Mouse (Mus musculus) neural tube, embryonic 15.5 days (tissue): Measurements from ENCODE around the gene Mcm9. TPM values are rescaled to one million over a fixed set of nuclear protein-coding genes. Genes with fewer than 3 reads are reported as not detected.
A peak's percentile ranks its signal among the peaks of the same experiment; 100 is the strongest.
"Not testable (repeated sequence)": the region's sequence is repeated elsewhere in the genome, so short reads cannot be mapped to it uniquely, and the experiment has no call there.

Source experiments
- ATAC-seq: fragments of 200-750 bp; cut with Nextera tagmentation; 2 replicates; pipeline ENCODE4 v1.8.0; 2017; ENCODE audit warnings: mild to moderate bottlenecking, moderate TSS enrichment, moderate library complexity; ENCODE audit not compliant: low FRiP score
- H3K27ac ChIP-seq: fragments of 300-500 bp; sonication (generic); replicated peaks from 2 replicates; pipeline ENCODE4 v1.5.1; 2015; ENCODE audit warnings: mild to moderate bottlenecking, inconsistent platforms
- H3K27me3 ChIP-seq: fragments of 300-500 bp; sonication (generic); replicated peaks from 2 replicates; pipeline ENCODE4 v1.6.1; 2015; ENCODE audit warnings: inconsistent platforms
- H3K36me3 ChIP-seq: fragments of 300-500 bp; sonication (generic); 2 replicates; pipeline ENCODE4 v1.6.1; 2015; ENCODE audit warnings: inconsistent platforms
- H3K4me1 ChIP-seq: fragments of 300-500 bp; sonication (generic); 2 replicates; pipeline ENCODE4 v1.6.1; 2015; ENCODE audit warnings: inconsistent platforms
- H3K4me2 ChIP-seq: fragments of 300-500 bp; sonication (generic); 2 replicates; pipeline ENCODE4 v1.6.1; 2015; ENCODE audit warnings: inconsistent platforms, mild to moderate bottlenecking, moderate library complexity
- H3K4me3 ChIP-seq: fragments of 300-500 bp; sonication (generic); replicated peaks from 2 replicates; pipeline ENCODE4 v1.5.1; 2015; ENCODE audit warnings: mild to moderate bottlenecking, inconsistent platforms
- H3K9ac ChIP-seq: fragments of 300-500 bp; sonication (generic); replicated peaks from 2 replicates; pipeline ENCODE4 v1.6.1; 2015; ENCODE audit warnings: mild to moderate bottlenecking, inconsistent platforms
- H3K9me3 ChIP-seq: fragments of 300-500 bp; sonication (generic); replicated peaks from 2 replicates; pipeline ENCODE4 v1.6.1; 2016; ENCODE audit warnings: inconsistent platforms
- WGBS: fragments of 180-500 bp; shearing (Covaris S2); methylation state at CpG from one replicate; pipeline ENCODE4 v1.1.7; 2015; ENCODE audit warnings: mixed read lengths; 5-methylcytosine and 5-hydroxymethylcytosine counted together
- polyA plus RNA-seq: library from polyadenylated mRNA; unstranded; fragments of >200 nt; fragmentation: Nextera tagmentation; extraction: Ambion mirVana; gene quantifications from 2 replicates; pipeline ENCODE4 v1.2.1, GENCODE M21; 2015

Mcm9 gene
- polyA plus RNA-seq: 5.1 and 7.8 TPM in 2 replicates

DNA sequence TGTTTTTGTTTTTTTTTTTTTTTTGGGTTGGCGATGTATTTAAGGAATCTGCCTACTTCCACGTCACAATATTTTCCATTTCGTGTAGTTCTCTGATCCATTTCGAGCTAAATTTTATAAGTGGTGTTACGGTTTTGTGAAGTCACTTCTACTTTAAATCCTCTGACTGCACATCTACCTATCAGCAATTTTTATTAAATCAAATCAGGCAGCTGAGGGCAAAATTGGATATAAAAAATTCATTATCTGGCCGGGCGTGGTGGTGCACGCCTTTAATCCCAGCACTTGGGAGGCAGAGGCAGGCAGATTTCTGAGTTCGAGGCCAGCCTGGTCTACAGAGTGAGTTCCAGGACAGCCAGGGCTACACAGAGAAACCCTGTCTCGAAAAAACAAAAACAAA lies at the start of gene Mcm9:
TSS of gene Mcm9 (minus strand) at position 101 of the 400 bp plus-strand sequence.
- not testable (repeated sequence) for H3K4me1 ChIP-seq, ATAC-seq, H3K36me3 ChIP-seq, H3K9me3 ChIP-seq, H3K27me3 ChIP-seq
- Histone ChIP-seq H3K27ac (peak within 1 kb of the TSS; percentile 88), H3K4me3 (peak within 1 kb of the TSS; percentile 82), H3K9ac (peak within 1 kb of the TSS; percentile 66), H3K4me2 (peak within 1 kb of the TSS; percentile 62)
- WGBS: 55% methylated on average over 10 of the region's 10 CpGs

DNA sequence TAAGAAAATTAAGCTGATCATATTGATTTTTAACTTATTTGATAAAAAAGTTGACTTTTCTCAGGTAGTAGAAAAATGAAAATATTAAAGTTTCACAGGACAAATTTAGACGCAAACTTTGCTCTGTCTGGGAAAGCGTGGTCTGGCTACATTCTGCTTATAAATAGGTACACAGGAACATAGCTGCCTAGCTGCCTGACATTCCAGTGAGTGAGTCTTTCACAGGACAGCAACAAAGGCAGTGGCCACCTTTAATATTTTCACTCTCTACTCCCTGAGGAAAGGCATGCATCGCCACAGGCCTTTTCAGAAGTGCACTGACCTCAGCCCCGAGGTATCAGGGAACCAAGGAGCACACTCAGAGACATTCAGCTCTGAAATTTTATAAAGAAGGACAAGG lies 31.5 kb upstream of the Mcm9 start:
- Histone ChIP-seq H3K36me3 (peaks cover 6% of the 10 kb centered on the region; the same call in 1 of the 2 replicates), H3K27ac (no peak overlapping the region), H3K9me3 (no peaks in the 10 kb centered on the region), H3K27me3 (no peaks in the 10 kb centered on the region), H3K4me1 (no peaks in the 10 kb centered on the region), H3K9ac (no peak overlapping the region), H3K4me2 (no peak overlapping the region), H3K4me3 (no peak overlapping the region)
- 88% methylated on average over 4 of the region's 4 CpGs for WGBS
- no peak for ATAC-seq

- ATAC-seq, H3K4me2 ChIP-seq, H3K4me1 ChIP-seq, H3K27ac ChIP-seq, H3K27me3 ChIP-seq, H3K9ac ChIP-seq, H3K4me3 ChIP-seq, H3K9me3 ChIP-seq: not testable (repeated sequence)
- H3K36me3 ChIP-seq: peaks cover 22% of the 10 kb centered on the region
- WGBS: 84% methylated on average over 5 of the region's 5 CpGs
These were observed 24.0 kb upstream of the Mcm9 start for GRCm38 (mm10) chr10:53654239-53654638.

DNA sequence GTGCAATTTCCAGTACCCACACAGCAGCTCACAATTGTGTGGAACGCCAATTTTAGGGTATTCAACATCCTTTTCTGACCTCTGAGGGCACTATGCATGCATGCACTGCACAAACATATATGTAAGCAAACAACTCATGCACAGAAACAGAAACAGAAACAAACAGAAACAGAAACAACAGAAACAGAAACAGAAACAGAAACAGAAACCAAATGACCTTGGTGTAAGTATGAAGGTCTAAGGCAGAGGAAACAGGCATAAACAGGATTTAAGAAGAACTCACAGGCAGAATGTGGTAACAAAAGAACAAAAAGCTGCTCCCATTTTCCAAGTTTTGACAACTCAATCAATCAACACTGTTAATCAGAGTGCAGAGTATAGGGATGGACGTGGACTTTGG lies 20.4 kb upstream of the Mcm9 start:
- 85% methylated on average over 2 of the region's 2 CpGs for WGBS
- Histone ChIP-seq H3K27me3 (no peaks in the 10 kb centered on the region), H3K27ac (no peak overlapping the region), H3K36me3 (peaks cover 29% of the 10 kb centered on the region), H3K4me2 (no peak overlapping the region), H3K4me1 (no peaks in the 10 kb centered on the region), H3K9ac (no peak overlapping the region), H3K4me3 (no peak overlapping the region), H3K9me3 (no peaks in the 10 kb centered on the region)
- ATAC-seq: no peak

DNA sequence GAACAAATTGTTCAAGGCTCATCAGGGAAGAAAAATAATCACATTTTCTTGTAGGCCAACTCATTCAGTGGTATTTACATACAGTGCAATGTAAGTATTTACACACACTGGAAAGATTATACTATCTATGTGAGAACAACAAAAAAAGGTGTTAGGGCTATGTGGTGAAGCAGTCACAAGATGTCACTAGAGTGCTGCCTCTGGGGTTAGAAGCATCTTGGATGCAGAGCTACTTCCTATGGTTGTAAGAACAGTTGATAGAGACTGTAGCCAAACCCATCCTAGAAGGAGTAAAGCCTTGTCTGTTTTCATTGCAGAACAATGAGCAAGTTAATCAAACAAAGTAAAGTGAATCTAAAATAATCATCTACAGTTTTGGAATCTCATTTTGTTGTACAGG lies 11.3 kb upstream of the Mcm9 start:
- no peak overlapping the region for H3K4me2 ChIP-seq
- no peak overlapping the region for H3K9ac ChIP-seq
- no peaks in the 10 kb centered on the region for H3K9me3 ChIP-seq
- H3K4me3 ChIP-seq: no peak overlapping the region
- no peaks in the 10 kb centered on the region for H3K4me1 ChIP-seq
- H3K27ac ChIP-seq: no peak overlapping the region
- peak; percentile 91 for ATAC-seq
- H3K27me3 ChIP-seq: no peaks in the 10 kb centered on the region
- no peaks in the 10 kb centered on the region for H3K36me3 ChIP-seq

DNA sequence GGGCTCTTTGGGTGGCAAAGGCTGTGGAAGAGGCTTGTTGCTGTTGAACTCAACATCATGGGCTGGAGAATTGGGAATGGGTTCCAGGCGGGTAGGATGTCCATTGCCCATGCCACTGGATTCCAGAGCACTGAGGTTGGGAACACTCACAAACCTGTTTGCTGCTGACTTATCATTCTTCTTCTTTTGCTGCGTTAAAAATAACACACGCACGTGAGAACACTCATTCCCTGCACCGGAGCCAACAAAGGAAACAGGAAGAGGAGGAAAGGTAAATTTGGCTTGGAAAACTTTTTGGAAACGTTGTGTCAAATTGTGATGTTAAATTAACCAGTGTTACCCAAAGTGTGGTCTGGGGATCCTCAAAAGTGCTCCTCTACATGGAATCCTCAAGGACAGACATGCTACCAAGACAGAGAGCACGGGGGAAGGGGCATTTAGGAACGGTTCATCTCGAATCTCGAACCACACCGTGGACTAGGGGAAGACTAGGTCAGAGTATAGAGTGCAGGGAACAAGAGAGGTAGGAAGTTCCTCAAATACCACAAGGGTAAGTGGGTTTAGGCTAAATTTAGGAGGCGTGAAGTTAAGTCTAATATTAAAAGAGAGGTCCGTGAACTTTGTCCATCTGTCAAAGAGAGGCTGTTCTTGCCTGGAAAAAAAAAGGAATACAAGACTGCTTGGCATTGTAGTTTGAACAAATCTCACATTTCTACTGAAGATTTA lies 5.2 kb upstream of the Mcm9 start:
- Histone ChIP-seq H3K9ac (no peak overlapping the region), H3K27me3 (no peaks in the 10 kb centered on the region), H3K9me3 (no peaks in the 10 kb centered on the region), H3K27ac (no peak overlapping the region), H3K4me3 (no peak overlapping the region), H3K36me3 (0 out of 2 replicates have a peak, but pooled peaks cover 3% of the 10 kb centered on the region), H3K4me2 (no peak overlapping the region), H3K4me1 (no peaks in the 10 kb centered on the region)
- no peak for ATAC-seq
- WGBS: 87% methylated on average over 13 of the region's 13 CpGs

GRCm38 (mm10) chr10:53634160-53634559 lies 3.9 kb upstream of the Mcm9 start:
- 88% methylated on average over 10 of the region's 10 CpGs for WGBS
- Histone ChIP-seq H3K4me2 (no peak overlapping the region), H3K36me3 (0 out of 2 replicates have a peak, but pooled peaks cover 3% of the 10 kb centered on the region), H3K27ac (no peak overlapping the region), H3K9me3 (no peaks in the 10 kb centered on the region), H3K9ac (no peak overlapping the region), H3K27me3 (no peaks in the 10 kb centered on the region), H3K4me3 (no peak overlapping the region), H3K4me1 (no peaks in the 10 kb centered on the region)
- ATAC-seq: no peak

GRCm38 (mm10) chr10:53629918-53630250 lies 355 bp downstream of the Mcm9 start:
- WGBS: under 1% methylated on average over 35 of the region's 35 CpGs
- no peaks in the 10 kb centered on the region for H3K27me3 ChIP-seq
- H3K27ac ChIP-seq: peak overlapping the region; percentile 88
- peak; percentile 97 for ATAC-seq
- peak overlapping the region; percentile 62 for H3K4me2 ChIP-seq
- 0 out of 2 replicates have a peak, but pooled peaks cover under 1% of the 10 kb centered on the region for H3K36me3 ChIP-seq
- peaks cover 6% of the 10 kb centered on the region for H3K4me1 ChIP-seq
- H3K9me3 ChIP-seq: no peaks in the 10 kb centered on the region
- H3K4me3 ChIP-seq: peak overlapping the region; percentile 82
- H3K9ac ChIP-seq: peak overlapping the region; percentile 66

DNA sequence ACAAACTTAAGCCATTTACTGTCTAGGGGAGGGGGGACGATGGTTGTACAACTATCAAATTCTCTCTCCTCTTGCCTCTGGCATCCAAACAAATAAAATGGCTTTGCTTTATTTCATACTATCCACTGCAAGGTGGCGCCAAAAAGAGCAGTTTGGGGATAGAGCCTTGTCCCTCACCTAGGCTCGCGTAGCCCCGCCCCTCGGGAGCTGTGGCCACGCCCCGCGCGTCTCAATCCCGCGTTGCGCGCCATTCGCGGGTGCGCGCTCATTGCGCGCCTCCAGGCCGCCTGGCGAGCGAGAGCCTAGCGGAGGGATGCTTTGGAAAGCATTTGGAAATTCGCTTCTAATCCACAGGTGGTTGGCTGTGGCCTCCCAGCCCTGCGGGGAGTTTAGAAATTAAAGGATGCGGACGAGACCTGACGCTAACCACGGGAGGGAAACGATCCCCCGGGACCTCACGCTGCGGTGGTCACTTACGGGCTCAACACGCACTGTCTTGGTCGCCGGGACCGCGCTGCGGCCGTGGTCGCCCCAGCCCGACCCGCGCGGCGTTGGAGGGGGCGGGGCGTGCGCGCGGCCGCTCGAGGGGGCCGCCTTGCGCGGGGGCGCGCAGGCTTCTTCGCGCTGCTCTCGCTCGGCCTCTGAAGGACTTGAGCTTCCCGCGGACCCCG lies 857 bp downstream of the Mcm9 start:
- WGBS: under 1% methylated on average over 67 of the region's 67 CpGs

GRCm38 (mm10) chr10:53615850-53616616 lies 14.2 kb downstream of the Mcm9 start:
- 81% methylated on average over 8 of the region's 8 CpGs for WGBS
- Histone ChIP-seq H3K9ac (no peak overlapping the region), H3K9me3 (no peaks in the 10 kb centered on the region), H3K27me3 (no peaks in the 10 kb centered on the region), H3K36me3 (peaks cover 26% of the 10 kb centered on the region), H3K4me2 (no peak overlapping the region), H3K4me1 (no peaks in the 10 kb centered on the region), H3K4me3 (no peak overlapping the region), H3K27ac (no peak overlapping the region)
- no peak for ATAC-seq

More for the DNA sequence above, 857 bp downstream of the Mcm9 start:
- ATAC-seq: peak; percentile 91
- H3K4me1 ChIP-seq: peaks cover 6% of the 10 kb centered on the region
- peak overlapping the region; percentile 62 for H3K4me2 ChIP-seq
- no peaks in the 10 kb centered on the region for H3K9me3 ChIP-seq
- peak overlapping the region; percentile 82 for H3K4me3 ChIP-seq
- 0 out of 2 replicates have a peak, but pooled peaks cover 2% of the 10 kb centered on the region for H3K36me3 ChIP-seq
- peak overlapping the region; percentile 88 for H3K27ac ChIP-seq
- H3K27me3 ChIP-seq: no peaks in the 10 kb centered on the region
- peak overlapping the region; percentile 66 for H3K9ac ChIP-seq

- Histone ChIP-seq H3K9ac (no peak overlapping the region), H3K27me3 (no peaks in the 10 kb centered on the region), H3K4me2 (no peak overlapping the region), H3K36me3 (peaks cover 37% of the 10 kb centered on the region), H3K27ac (no peak overlapping the region), H3K9me3 (no peaks in the 10 kb centered on the region), H3K4me3 (no peak overlapping the region), H3K4me1 (no peaks in the 10 kb centered on the region)
- ATAC-seq: no peak
- WGBS: 86% methylated on average over 1 of the region's 1 CpGs
These were observed 16.3 kb downstream of the Mcm9 start for GRCm38 (mm10) chr10:53613955-53614354.
